Mouse (Mus musculus) megakaryocyte-erythroid progenitor cell, adult 5-6 weeks (primary cell): ENCODE measurements around the gene Ms4a8a. TPM values are rescaled to one million over a fixed set of nuclear protein-coding genes. Genes with fewer than 3 reads are reported as not detected.

Experiments used
- ATAC-seq: replicated peaks from 2 replicates; pipeline ENCODE4 v1.8.0; 2016; ENCODE audit warnings: mild to moderate bottlenecking, inconsistent platforms; ENCODE audit not compliant: severe bottlenecking, poor library complexity, low FRiP score, low TSS enrichment
- total RNA-seq, 2 experiments: library from RNA; stranded (forward) in 1 of 2; stranded (reverse) in 1 of 2; fragments of 200-1000, 215-1000 nt in 1 of 2; fragments of >200 nt in 1 of 2; fragmentation: Nextera tagmentation in 1 of 2; gene quantifications; 2 replicates each; pipeline ENCODE4 v1.2.3; 2014 to 2017

The Ms4a8a gene
- total RNA-seq, 2 experiments from 2014 or later: not detected

DNA sequence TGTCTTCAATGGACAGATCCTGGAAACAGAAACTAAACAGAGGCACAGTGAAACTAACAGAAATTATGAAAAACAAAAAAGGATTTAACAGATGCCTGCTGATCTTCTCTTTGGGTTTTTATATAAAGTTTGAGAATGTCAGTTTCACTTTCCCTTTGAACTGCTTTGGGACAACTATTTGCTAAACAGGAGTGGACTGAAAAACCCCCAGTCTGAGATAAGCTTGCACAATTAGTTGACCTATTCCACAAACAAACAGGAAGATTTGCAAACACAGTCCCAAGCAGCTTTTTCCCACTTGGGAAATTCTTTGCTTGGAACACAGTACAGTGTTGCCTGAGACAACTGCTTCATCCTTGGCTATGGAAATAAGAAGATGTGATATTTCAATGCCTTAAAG is 43.3 kb downstream of the Ms4a8a start:
- ATAC-seq: no peak

DNA sequence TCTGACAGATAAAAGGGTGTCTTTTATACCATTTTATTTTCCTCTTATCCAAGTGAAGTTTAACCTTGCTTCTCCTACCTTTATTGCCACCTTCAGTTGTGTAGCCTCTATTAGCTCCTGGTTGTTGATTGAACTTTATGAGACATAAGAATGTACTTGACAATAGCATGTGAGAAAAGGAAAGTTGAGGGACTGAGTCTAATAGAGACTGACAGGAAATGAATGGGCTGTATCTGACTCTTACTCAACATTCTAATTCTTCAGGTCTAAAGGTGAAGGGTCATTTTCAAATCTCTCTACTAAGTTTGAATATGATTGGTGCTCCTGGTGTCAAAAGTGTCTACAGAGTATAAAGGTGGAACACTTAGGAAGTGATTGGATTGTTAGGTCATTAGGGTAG is 58.5 kb downstream of the Ms4a8a start:
- no peak for ATAC-seq

GRCm38 (mm10) chr19:11017891-11018290 is 63.0 kb downstream of the Ms4a8a start, which contains the start of gene Ms4a18:
TSS of gene Ms4a18 (minus strand) at chr19:11018031.
- ATAC-seq: no peak

Other genes with a start within 250 kb of the Ms4a8a start
- 0.50 and 0.99 TPM in 2 replicates for gene Slc15a3, start 241.4 kb downstream of the Ms4a8a start, total RNA-seq (2014; fragmentation: Nextera tagmentation)
- 0.56 TPM in 1 of 2 replicates, not detected in the other for gene Slc15a3, start 241.4 kb downstream of the Ms4a8a start, total RNA-seq (2017)
- gene Tmem132a, start 211.2 kb downstream of the Ms4a8a start, total RNA-seq (2014; fragmentation: Nextera tagmentation): 0.10 and 2.4 TPM in 2 replicates
- gene Tmem132a, start 211.2 kb downstream of the Ms4a8a start, total RNA-seq (2017): 0.23 and 0.56 TPM in 2 replicates
- 23.4 and 41.0 TPM in 2 replicates for gene Tmem109, start 199.1 kb downstream of the Ms4a8a start, total RNA-seq (2014; fragmentation: Nextera tagmentation)
- gene Tmem109, start 199.1 kb downstream of the Ms4a8a start, total RNA-seq (2017): 11.1 and 21.7 TPM in 2 replicates
- 148 and 173 TPM in 2 replicates for gene Prpf19, start 185.9 kb downstream of the Ms4a8a start, total RNA-seq (2014; fragmentation: Nextera tagmentation)
- gene Prpf19, start 185.9 kb downstream of the Ms4a8a start, total RNA-seq (2017): 145 and 393 TPM in 2 replicates
- not detected in 2 replicates for gene Zp1, start 160.5 kb downstream of the Ms4a8a start, total RNA-seq (2014; fragmentation: Nextera tagmentation)
- gene Zp1, start 160.5 kb downstream of the Ms4a8a start, total RNA-seq (2017): not detected in 2 replicates
- gene Ptgdr2, start 143.9 kb downstream of the Ms4a8a start, total RNA-seq (2014; fragmentation: Nextera tagmentation): not detected in 2 replicates
- gene Ptgdr2, start 143.9 kb downstream of the Ms4a8a start, total RNA-seq (2017): not detected in 2 replicates
- 24.8 and 30.6 TPM in 2 replicates for gene Ccdc86, start 131.8 kb downstream of the Ms4a8a start, total RNA-seq (2014; fragmentation: Nextera tagmentation)
- 21.0 and 26.2 TPM in 2 replicates for gene Ccdc86, start 131.8 kb downstream of the Ms4a8a start, total RNA-seq (2017)
- not detected in 2 replicates for gene Ms4a10, start 106.4 kb downstream of the Ms4a8a start, total RNA-seq (2014; fragmentation: Nextera tagmentation)
- not detected in 2 replicates for gene Ms4a10, start 106.4 kb downstream of the Ms4a8a start, total RNA-seq (2017)
- not detected in 2 replicates for gene Ms4a15, start 87.9 kb downstream of the Ms4a8a start, total RNA-seq (2014; fragmentation: Nextera tagmentation)
- gene Ms4a15, start 87.9 kb downstream of the Ms4a8a start, total RNA-seq (2017): not detected in 2 replicates
- gene Ms4a18, start 63.1 kb downstream of the Ms4a8a start, total RNA-seq (2014; fragmentation: Nextera tagmentation): not detected in 2 replicates
- not detected in 2 replicates for gene Ms4a18, start 63.1 kb downstream of the Ms4a8a start, total RNA-seq (2017)
- not detected in 2 replicates for gene 1700017D01Rik, start 49.8 kb upstream of the Ms4a8a start, total RNA-seq (2014; fragmentation: Nextera tagmentation)
- not detected in 2 replicates for gene 1700017D01Rik, start 49.8 kb upstream of the Ms4a8a start, total RNA-seq (2017)
- not detected in 2 replicates for gene 1700025F22Rik, start 84.2 kb upstream of the Ms4a8a start, total RNA-seq (2014; fragmentation: Nextera tagmentation)
- not detected in 2 replicates for gene 1700025F22Rik, start 84.2 kb upstream of the Ms4a8a start, total RNA-seq (2017)
- not detected in 2 replicates for gene Ms4a13, start 115.6 kb upstream of the Ms4a8a start, total RNA-seq (2014; fragmentation: Nextera tagmentation)
- gene Ms4a13, start 115.6 kb upstream of the Ms4a8a start, total RNA-seq (2017): not detected in 2 replicates
- not detected in 2 replicates for gene Ms4a12, start 151.3 kb upstream of the Ms4a8a start, total RNA-seq (2014; fragmentation: Nextera tagmentation)
- not detected in 2 replicates for gene Ms4a12, start 151.3 kb upstream of the Ms4a8a start, total RNA-seq (2017)
- 3.3 TPM in 1 of 2 replicates, not detected in the other for gene Ms4a1, start 185.1 kb upstream of the Ms4a8a start, total RNA-seq (2014; fragmentation: Nextera tagmentation)
- gene Ms4a1, start 185.1 kb upstream of the Ms4a8a start, total RNA-seq (2017): not detected in 2 replicates
- gene Ms4a5, start 202.8 kb upstream of the Ms4a8a start, total RNA-seq (2014; fragmentation: Nextera tagmentation): not detected in 2 replicates
- not detected in 2 replicates for gene Ms4a5, start 202.8 kb upstream of the Ms4a8a start, total RNA-seq (2017)
- gene Ms4a14, start 233.4 kb upstream of the Ms4a8a start, total RNA-seq (2014; fragmentation: Nextera tagmentation): not detected in 2 replicates
- not detected in 2 replicates for gene Ms4a14, start 233.4 kb upstream of the Ms4a8a start, total RNA-seq (2017)